Mouse (Mus musculus): ENCODE data around the gene Cyb561d2. TPM values are rescaled to one million over a fixed set of nuclear protein-coding genes. Genes with fewer than 3 reads are reported as not detected.
"Not testable (repeated sequence)": the region's sequence is repeated elsewhere in the genome, so short reads cannot be mapped to it uniquely, and the experiment has no call there.

Gene Cyb561d2
- total and polyA plus RNA-seq, 2 experiments from 2014 or later: 52.9 to 69.3 TPM

DNA sequence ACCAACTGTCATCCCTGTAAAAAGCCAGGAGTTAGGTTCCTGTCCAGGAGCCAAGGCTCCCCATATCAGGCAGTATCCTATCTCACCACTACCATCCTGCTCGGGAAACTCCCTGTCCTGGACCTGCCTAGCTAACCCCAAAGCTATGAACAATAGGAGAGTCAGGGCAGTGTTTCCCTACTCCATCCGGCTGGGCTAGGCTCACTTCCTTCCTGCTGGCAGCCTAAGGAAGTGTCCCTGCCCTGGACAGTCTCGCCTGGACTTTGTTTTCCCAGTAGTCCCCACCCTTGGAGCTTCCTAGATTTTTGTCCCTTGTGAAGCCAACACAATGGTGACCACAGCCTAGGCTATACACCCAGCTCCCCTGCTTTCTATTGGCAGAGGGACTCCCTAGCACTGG, 24.9 kb upstream of the Cyb561d2 start:
- no peak overlapping the region for H3K4me2 ChIP-seq (ENCODE audit: low read depth, low read length)
- DNase-seq (ENCODE audit: low spot score) (no peak), ATAC-seq (no peak)
- H3K4me3 ChIP-seq (ENCODE audit: low read length): no peak overlapping the region
- 64% methylated on average over 3 of the region's 3 CpGs for WGBS
- no peak overlapping the region for H3K27ac ChIP-seq
- peaks cover 29% of the 10 kb centered on the region for H3K4me1 ChIP-seq (ENCODE audit: insufficient read depth, low read length)
- TF ChIP-seq CTCF (IDR thresholded peaks at IDR 0.05; ENCODE audit: low read depth): no peak
- peaks cover 19% of the 10 kb centered on the region; the same call in 1 of the 2 replicates for H3K36me3 ChIP-seq (ENCODE audit: insufficient read depth, low read length)
- H3K9ac ChIP-seq (replicated peaks; ENCODE audit: low read length): no peak overlapping the region
- no peaks in the 10 kb centered on the region for H3K27me3 ChIP-seq (ENCODE audit: insufficient read depth, low read length)
- H3K9me3 ChIP-seq (ENCODE audit: low read length): no peaks in the 10 kb centered on the region

DNA sequence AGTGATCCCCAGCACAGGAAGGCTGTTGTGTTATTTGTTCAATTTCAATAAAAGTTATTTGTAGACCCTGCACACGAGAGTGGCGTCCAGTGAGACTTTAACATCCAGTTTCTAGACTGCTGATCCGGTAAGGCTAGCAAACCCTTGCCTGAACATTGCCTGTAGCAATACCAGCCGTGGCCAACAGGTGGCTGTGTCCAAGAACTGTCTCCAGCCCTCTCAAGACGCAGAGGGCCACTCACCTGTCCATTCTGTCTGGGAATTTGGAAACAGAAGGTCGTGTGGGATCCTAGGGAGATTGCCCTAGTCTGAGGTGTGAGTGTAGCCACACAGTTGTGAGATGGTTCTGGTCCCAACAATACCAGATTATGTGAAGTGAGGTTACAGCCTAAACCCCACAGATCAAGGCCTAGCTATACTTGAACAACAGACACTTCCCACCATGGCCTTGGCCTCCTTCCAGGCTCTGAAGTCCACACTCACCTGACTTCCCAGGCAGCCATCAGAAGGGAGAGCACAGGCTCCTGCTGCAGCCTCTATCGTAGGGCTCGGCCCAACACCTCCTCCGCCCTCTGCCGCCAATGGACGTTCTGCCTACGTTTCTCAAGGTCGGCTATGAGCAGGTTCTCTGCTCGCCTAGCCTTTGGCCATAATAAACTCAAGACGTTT, 24.2 kb upstream of the Cyb561d2 start:
- Histone ChIP-seq H3K4me2 (ENCODE audit: low read depth, low read length) (no peak overlapping the region), H3K9me3 (ENCODE audit: low read length) (no peaks in the 10 kb centered on the region), H3K27ac (peak overlapping the region; percentile 70; the same call in 1 of the 2 replicates), H3K4me3 (ENCODE audit: low read length) (no peak overlapping the region), H3K9ac (replicated peaks; ENCODE audit: low read length) (no peak overlapping the region), H3K27me3 (ENCODE audit: insufficient read depth, low read length) (no peaks in the 10 kb centered on the region), H3K36me3 (ENCODE audit: insufficient read depth, low read length) (peaks cover 19% of the 10 kb centered on the region; the same call in 1 of the 2 replicates), H3K4me1 (ENCODE audit: insufficient read depth, low read length) (peaks cover 29% of the 10 kb centered on the region)
- DNase-seq (ENCODE audit: low spot score): peak; percentile 82
- 56% methylated on average over 15 of the region's 15 CpGs for WGBS
- no peak for ATAC-seq
- TF ChIP-seq CTCF (IDR thresholded peaks at IDR 0.05; ENCODE audit: low read depth): peak; percentile 87

- not testable (repeated sequence) for H3K4me2 ChIP-seq (ENCODE audit: low read depth, low read length); H3K9ac ChIP-seq (replicated peaks; ENCODE audit: low read length); H3K9me3 ChIP-seq (ENCODE audit: low read length); H3K4me3 ChIP-seq (ENCODE audit: low read length); H3K27ac ChIP-seq; DNase-seq (ENCODE audit: low spot score); ATAC-seq; H3K27me3 ChIP-seq (ENCODE audit: insufficient read depth, low read length)
- Histone ChIP-seq H3K4me1 (ENCODE audit: insufficient read depth, low read length) (peaks cover 25% of the 10 kb centered on the region), H3K36me3 (ENCODE audit: insufficient read depth, low read length) (peaks cover 19% of the 10 kb centered on the region; the same call in 1 of the 2 replicates)
- WGBS: 47% methylated on average over 5 of the region's 5 CpGs
Observed at GRCm38 (mm10) chr9:107565556-107565955, 23.6 kb upstream of the Cyb561d2 start.

DNA sequence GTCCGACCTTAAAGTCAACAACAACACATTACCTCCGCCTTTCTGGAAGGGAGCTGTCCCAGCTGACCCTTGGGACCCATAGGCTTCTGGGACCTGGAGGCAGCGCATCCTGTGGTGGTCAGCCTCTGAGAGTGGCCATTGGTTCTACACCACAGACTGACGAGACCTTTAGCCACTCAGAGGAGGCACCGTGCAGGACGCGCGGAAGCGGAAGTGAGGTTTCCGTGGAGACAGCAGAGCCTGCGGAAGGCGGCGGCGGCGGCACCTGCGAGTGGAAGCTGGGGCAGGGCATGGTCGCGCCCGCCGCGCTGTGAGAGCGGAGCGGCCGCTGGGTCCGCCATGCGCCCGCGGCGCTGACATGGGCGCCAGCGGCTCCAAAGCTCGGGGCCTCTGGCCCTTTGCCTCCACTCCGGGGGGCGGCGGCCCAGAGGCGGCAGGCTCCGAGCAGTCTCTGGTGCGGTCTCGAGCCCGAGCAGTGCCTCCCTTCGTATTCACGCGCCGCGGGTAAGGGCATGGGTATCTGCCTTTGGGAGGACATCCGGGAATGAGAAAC, 21.1 kb upstream of the Cyb561d2 start, which contains the start of gene Tusc2:
Tusc2 (plus strand) TSS at position 227 of the 553 bp plus-strand sequence.
- H3K36me3 ChIP-seq (ENCODE audit: insufficient read depth, low read length): peaks cover 39% of the 10 kb centered on the region
- no peak for TF ChIP-seq CTCF (IDR thresholded peaks at IDR 0.05; ENCODE audit: low read depth)
- peak; percentile 97 for ATAC-seq

DNA sequence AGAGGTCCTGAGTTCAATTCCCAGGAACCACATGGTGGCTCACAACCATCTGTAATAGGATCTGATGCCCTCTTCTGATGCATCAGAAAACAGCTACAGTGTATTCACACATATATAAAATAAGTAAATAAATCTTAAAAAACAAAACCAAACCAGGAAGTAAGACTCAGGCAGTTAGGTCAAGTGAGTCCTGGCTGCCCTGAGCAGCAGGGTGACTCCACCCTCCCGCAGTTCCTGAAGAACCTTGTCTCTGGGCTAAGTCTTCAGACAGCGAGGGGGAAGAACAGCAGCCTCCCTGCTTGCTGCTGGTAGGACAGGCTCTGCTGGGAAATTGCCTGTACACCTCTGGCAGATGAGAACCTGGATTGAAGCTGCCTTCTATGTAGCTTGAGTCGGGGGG, 14.4 kb upstream of the Cyb561d2 start:
- Histone ChIP-seq H3K9ac (replicated peaks; ENCODE audit: low read length) (0 out of 2 replicates have a peak overlapping the region, but pooled peaks have one; percentile 2), H3K36me3 (ENCODE audit: insufficient read depth, low read length) (peaks cover 33% of the 10 kb centered on the region), H3K9me3 (ENCODE audit: low read length) (no peaks in the 10 kb centered on the region), H3K4me2 (ENCODE audit: low read depth, low read length) (peak overlapping the region; percentile 68), H3K4me3 (ENCODE audit: low read length) (no peak overlapping the region), H3K27me3 (ENCODE audit: insufficient read depth, low read length) (0 out of 2 replicates have a peak, but pooled peaks cover 5% of the 10 kb centered on the region), H3K4me1 (ENCODE audit: insufficient read depth, low read length) (peaks cover 28% of the 10 kb centered on the region), H3K27ac (no peak overlapping the region)
- no peak for TF ChIP-seq CTCF (IDR thresholded peaks at IDR 0.05; ENCODE audit: low read depth)
- DNase-seq (ENCODE audit: low spot score): no peak
- 89% methylated on average over 3 of the region's 3 CpGs for WGBS
- no peak for ATAC-seq

More for the DNA sequence above, 21.1 kb upstream of the Cyb561d2 start, which contains the start of gene Tusc2:
- Histone ChIP-seq H3K4me1 (ENCODE audit: insufficient read depth, low read length) (peaks cover 15% of the 10 kb centered on the region), H3K4me2 (ENCODE audit: low read depth, low read length) (peak within 1 kb of the TSS; percentile 95), H3K9me3 (ENCODE audit: low read length) (no peaks in the 10 kb centered on the region), H3K9ac (replicated peaks; ENCODE audit: low read length) (peak within 1 kb of the TSS; percentile 85), H3K4me3 (ENCODE audit: low read length) (peak within 1 kb of the TSS; percentile 92), H3K27me3 (ENCODE audit: insufficient read depth, low read length) (no peaks in the 10 kb centered on the region), H3K27ac (peak within 1 kb of the TSS; percentile 79)
- WGBS: 3% methylated on average over 42 of the region's 46 CpGs
- DNase-seq (ENCODE audit: low spot score): peak; percentile 96

- 50% methylated on average over 2 of the region's 2 CpGs for WGBS
- no peak for ATAC-seq
- Histone ChIP-seq H3K36me3 (ENCODE audit: insufficient read depth, low read length) (peaks cover 32% of the 10 kb centered on the region), H3K9me3 (ENCODE audit: low read length) (no peaks in the 10 kb centered on the region), H3K27me3 (ENCODE audit: insufficient read depth, low read length) (0 out of 2 replicates have a peak, but pooled peaks cover 7% of the 10 kb centered on the region), H3K4me3 (ENCODE audit: low read length) (peak overlapping the region; percentile 64), H3K4me1 (ENCODE audit: insufficient read depth, low read length) (peaks cover 31% of the 10 kb centered on the region), H3K27ac (no peak overlapping the region), H3K9ac (replicated peaks; ENCODE audit: low read length) (peak overlapping the region; percentile 64; the same call in 1 of the 2 replicates), H3K4me2 (ENCODE audit: low read depth, low read length) (peak overlapping the region; percentile 68)
- no peak for TF ChIP-seq CTCF (IDR thresholded peaks at IDR 0.05; ENCODE audit: low read depth)
- no peak for DNase-seq (ENCODE audit: low spot score)
Observed at GRCm38 (mm10) chr9:107555701-107556100, 13.7 kb upstream of the Cyb561d2 start.

Measured in hindbrain, postnatal 0 days (tissue).